Mouse (Mus musculus) hindbrain, embryonic 12.5 days (tissue): ENCODE measurements around the gene Cubn. TPM values are rescaled to one million over a fixed set of nuclear protein-coding genes. Genes with fewer than 3 reads are reported as not detected.

Source experiments
- ATAC-seq: fragments of 200-750 bp; cut with Nextera tagmentation; 2 replicates; pipeline ENCODE4 v1.8.0; 2017; ENCODE audit warnings: moderate TSS enrichment; ENCODE audit not compliant: low FRiP score
- H3K27ac ChIP-seq: fragments of 300-500 bp; sonication (generic); 2 replicates; pipeline ENCODE4 v1.5.1; 2016; ENCODE audit warnings: mild to moderate bottlenecking
- H3K27me3 ChIP-seq: fragments of 300-500 bp; sonication (generic); 2 replicates; pipeline ENCODE4 v1.6.1; 2016; ENCODE audit warnings: mild to moderate bottlenecking
- H3K36me3 ChIP-seq: fragments of 300-500 bp; sonication (generic); 2 replicates; pipeline ENCODE4 v1.6.1; 2016; ENCODE audit warnings: mild to moderate bottlenecking
- H3K4me1 ChIP-seq: fragments of 300-500 bp; sonication (generic); 2 replicates; pipeline ENCODE4 v1.6.1; 2016
- H3K4me2 ChIP-seq: fragments of 300-500 bp; sonication (generic); replicated peaks from 2 replicates; pipeline ENCODE4 v1.6.1; 2016; ENCODE audit warnings: mild to moderate bottlenecking
- H3K4me3 ChIP-seq: fragments of 300-500 bp; sonication (generic); 2 replicates; pipeline ENCODE4 v1.5.1; 2016; ENCODE audit warnings: mild to moderate bottlenecking
- H3K9ac ChIP-seq: fragments of 300-500 bp; sonication (generic); 2 replicates; pipeline ENCODE4 v1.6.1; 2016; ENCODE audit warnings: mild to moderate bottlenecking, moderate library complexity
- H3K9me3 ChIP-seq: fragments of 300-500 bp; sonication (generic); replicated peaks from 2 replicates; pipeline ENCODE4 v1.6.1; 2016; ENCODE audit warnings: mild to moderate bottlenecking
- WGBS: fragments of 180-500 bp; shearing (Covaris S2); methylation state at CpG from one replicate; pipeline ENCODE4 v1.1.7; 2016; 5-methylcytosine and 5-hydroxymethylcytosine counted together
- polyA plus RNA-seq: library from polyadenylated mRNA; unstranded; fragments of >200 nt; fragmentation: Nextera tagmentation; extraction: Ambion mirVana; gene quantifications from 2 replicates; pipeline ENCODE4 v1.2.1, GENCODE M21; 2016

Cubn gene
- polyA plus RNA-seq, 1 experiment from 2014 or later, result 0.32 TPM

- 67% methylated on average over 5 of the region's 5 CpGs for WGBS
- Histone ChIP-seq H3K27ac (no peak overlapping the region), H3K4me2 (no peak overlapping the region), H3K9ac (0 out of 2 replicates have a peak overlapping the region, but pooled peaks have one; percentile 13), H3K4me1 (peaks cover 21% of the 10 kb centered on the region), H3K4me3 (no peak overlapping the region), H3K9me3 (no peaks in the 10 kb centered on the region), H3K27me3 (no peaks in the 10 kb centered on the region), H3K36me3 (no peaks in the 10 kb centered on the region)
- ATAC-seq, result no peak
Observed at GRCm38 (mm10) chr2:13235696-13236095, 255.9 kb downstream of the Cubn start.

DNA sequence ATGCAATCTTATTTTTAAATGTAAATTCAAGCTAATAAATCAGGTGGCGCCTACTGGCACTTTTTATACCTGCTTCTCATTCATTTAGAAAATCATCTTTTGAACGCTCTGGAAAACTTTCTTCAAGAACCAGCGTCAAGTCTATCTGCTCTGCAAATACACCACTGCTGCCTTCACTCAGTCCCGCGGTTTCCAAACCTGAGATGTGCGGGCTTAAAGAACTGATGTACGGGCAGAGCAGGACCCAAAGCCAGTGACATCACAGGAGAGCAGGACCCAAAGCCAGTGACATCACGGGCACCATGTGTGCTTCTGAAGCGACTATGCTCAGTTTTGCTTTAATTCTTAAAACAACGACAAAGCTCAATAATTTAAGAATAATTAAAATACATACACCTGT is 256.8 kb downstream of the Cubn start:
- Histone ChIP-seq H3K9ac (no peak overlapping the region), H3K36me3 (no peaks in the 10 kb centered on the region), H3K27ac (no peak overlapping the region), H3K4me2 (no peak overlapping the region), H3K4me3 (no peak overlapping the region), H3K9me3 (no peaks in the 10 kb centered on the region), H3K4me1 (peaks cover 16% of the 10 kb centered on the region), H3K27me3 (no peaks in the 10 kb centered on the region)
- WGBS, result 90% methylated on average over 10 of the region's 10 CpGs
- no peak for ATAC-seq

DNA sequence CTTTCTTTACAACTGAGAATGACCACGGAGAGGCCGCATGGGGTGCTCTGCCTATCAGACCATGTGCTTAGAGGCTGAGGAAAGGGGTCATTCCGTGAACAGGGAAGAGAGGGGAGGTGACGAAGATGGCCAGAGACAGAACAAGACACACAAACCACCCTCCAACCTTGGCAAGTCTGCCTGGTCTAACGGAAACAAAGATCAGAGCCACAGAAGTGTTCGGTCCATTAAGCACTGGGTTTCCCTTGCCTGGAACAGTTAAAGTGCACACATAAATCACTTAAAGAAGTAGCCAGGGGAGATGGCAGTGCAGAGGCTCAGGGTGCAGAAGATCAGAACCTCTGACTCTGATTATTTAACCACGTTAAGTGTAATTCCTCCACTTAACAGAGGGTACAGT is 257.7 kb downstream of the Cubn start:
- no peak overlapping the region for H3K4me3 ChIP-seq
- H3K4me1 ChIP-seq, result peaks cover 16% of the 10 kb centered on the region

GRCm38 (mm10) chr2:13233254-13233835 is 258.3 kb downstream of the Cubn start:
- Histone ChIP-seq H3K27me3 (no peaks in the 10 kb centered on the region), H3K4me2 (no peak overlapping the region), H3K9ac (no peak overlapping the region), H3K9me3 (no peaks in the 10 kb centered on the region), H3K27ac (no peak overlapping the region), H3K4me3 (no peak overlapping the region), H3K36me3 (no peaks in the 10 kb centered on the region), H3K4me1 (peaks cover 16% of the 10 kb centered on the region)
- WGBS, result 78% methylated on average over 12 of the region's 12 CpGs
- ATAC-seq, result no peak

More for the DNA sequence above, 257.7 kb downstream of the Cubn start:
- Histone ChIP-seq H3K4me2 (no peak overlapping the region), H3K36me3 (no peaks in the 10 kb centered on the region), H3K9me3 (no peaks in the 10 kb centered on the region), H3K27ac (no peak overlapping the region), H3K9ac (no peak overlapping the region), H3K27me3 (no peaks in the 10 kb centered on the region)
- WGBS, result 50% methylated on average over 7 of the region's 7 CpGs
- ATAC-seq, result no peak

DNA sequence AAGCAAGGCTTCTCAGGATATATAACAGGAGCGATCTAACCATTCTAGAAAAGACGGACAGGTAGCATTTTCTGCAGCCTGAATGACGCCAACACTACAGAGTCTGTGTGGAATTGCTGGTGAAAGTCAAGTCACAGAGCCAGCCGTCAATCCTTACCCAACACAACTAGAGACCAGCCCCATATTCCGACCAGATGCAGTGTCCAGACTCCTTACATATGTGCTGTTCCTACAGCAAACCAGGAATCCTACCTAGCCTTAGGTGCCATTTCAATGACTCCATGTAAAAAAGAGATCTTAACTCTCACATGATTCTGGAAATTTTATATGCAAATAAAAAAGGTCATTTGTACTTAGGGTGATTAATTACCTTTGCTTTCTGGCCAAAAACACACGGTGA is 259.3 kb downstream of the Cubn start:
- H3K27ac ChIP-seq, result no peak overlapping the region
- no peaks in the 10 kb centered on the region for H3K36me3 ChIP-seq
- no peak overlapping the region for H3K4me3 ChIP-seq
- WGBS, result 90% methylated on average over 6 of the region's 6 CpGs
- H3K27me3 ChIP-seq, result no peaks in the 10 kb centered on the region
- no peak overlapping the region for H3K4me2 ChIP-seq
- no peak overlapping the region for H3K9ac ChIP-seq
- H3K9me3 ChIP-seq, result no peaks in the 10 kb centered on the region
- ATAC-seq, result no peak
- H3K4me1 ChIP-seq, result peaks cover 16% of the 10 kb centered on the region

- Histone ChIP-seq H3K27me3 (no peaks in the 10 kb centered on the region), H3K9me3 (no peaks in the 10 kb centered on the region), H3K4me2 (no peak overlapping the region), H3K27ac (no peak overlapping the region), H3K4me1 (peaks cover 6% of the 10 kb centered on the region), H3K4me3 (no peak overlapping the region), H3K9ac (no peak overlapping the region), H3K36me3 (no peaks in the 10 kb centered on the region)
- WGBS, result 88% methylated on average over 3 of the region's 3 CpGs
- no peak for ATAC-seq
Observed at GRCm38 (mm10) chr2:13229686-13230085, 261.9 kb downstream of the Cubn start.

Other genes starting within 250 kb of the Cubn start
- gene Rsu1, start 220.4 kb downstream of the Cubn start, polyA plus RNA-seq, result 86.5 and 92.6 TPM in 2 replicates
- 6.4 and 7.9 TPM in 2 replicates for gene Trdmt1, start 52.9 kb upstream of the Cubn start, polyA plus RNA-seq
- 1,011 and 1,056 TPM in 2 replicates for gene Vim, start 82.1 kb upstream of the Cubn start, polyA plus RNA-seq